Mouse (Mus musculus) midbrain, embryonic 14.5 days (tissue): ENCODE measurements at regions not wholly inside any gene's neighbourhood (a gene's known extent, or its start where the extent isn't known, plus 50 kb on each side); places are given as distances from the start of the nearest gene placed in this dataset.

Source experiments
- ATAC-seq: fragments of 200-750 bp; cut with Nextera tagmentation; 2 replicates; pipeline ENCODE4 v1.8.0; 2017; ENCODE audit warnings: moderate number of reproducible peaks, moderate library complexity; ENCODE audit not compliant: low FRiP score, low TSS enrichment
- DNase-seq: peaks from one replicate; pipeline ENCODE4 v3.0.0-alpha.2; 2015
- H3K27ac ChIP-seq: fragments of 300-500 bp; sonication (generic); replicated peaks from 2 replicates; pipeline ENCODE4 v1.5.1; 2014; ENCODE audit warnings: mild to moderate bottlenecking, low read depth, low read length, moderate library complexity
- H3K27me3 ChIP-seq: fragments of 300-500 bp; sonication (generic); 2 replicates; pipeline ENCODE4 v1.6.1; 2014; ENCODE audit warnings: low read length, control low read depth, mixed read lengths; ENCODE audit not compliant: control insufficient read depth, insufficient read depth
- H3K36me3 ChIP-seq: fragments of 300-500 bp; sonication (generic); 2 replicates; pipeline ENCODE4 v1.6.1; 2014; ENCODE audit warnings: low read length, control low read depth; ENCODE audit not compliant: control insufficient read depth, insufficient read depth
- H3K4me1 ChIP-seq: fragments of 300-500 bp; sonication (generic); 2 replicates; pipeline ENCODE4 v1.6.1; 2014; ENCODE audit warnings: mild to moderate bottlenecking, antibody characterized with exemption, low read length, control low read depth; ENCODE audit not compliant: control insufficient read depth, insufficient read depth
- H3K4me2 ChIP-seq: fragments of 300-500 bp; sonication (generic); 2 replicates; pipeline ENCODE4 v1.6.1; 2014; ENCODE audit warnings: mild to moderate bottlenecking, low read length, moderate library complexity
- H3K4me3 ChIP-seq: fragments of 300-500 bp; sonication (generic); replicated peaks from 2 replicates; pipeline ENCODE4 v1.5.1; 2014; ENCODE audit warnings: low read depth, low read length
- H3K9ac ChIP-seq: fragments of 300-500 bp; sonication (generic); replicated peaks from 2 replicates; pipeline ENCODE4 v1.6.1; 2014; ENCODE audit warnings: mild to moderate bottlenecking, low read length, moderate library complexity
- H3K9me3 ChIP-seq: fragments of 300-500 bp; sonication (generic); 2 replicates; pipeline ENCODE4 v1.6.1; 2016; ENCODE audit warnings: low read length, control low read depth, mixed read lengths; ENCODE audit not compliant: control insufficient read depth
- whole genome bisulfite sequencing: fragments of 180-500 bp; shearing (Covaris S2); extraction: QIAGEN DNeasy Blood & Tissue Kit; methylation state at CpG from one replicate; pipeline ENCODE4 v1.1.7; 2014; 5-methylcytosine and 5-hydroxymethylcytosine counted together

DNA sequence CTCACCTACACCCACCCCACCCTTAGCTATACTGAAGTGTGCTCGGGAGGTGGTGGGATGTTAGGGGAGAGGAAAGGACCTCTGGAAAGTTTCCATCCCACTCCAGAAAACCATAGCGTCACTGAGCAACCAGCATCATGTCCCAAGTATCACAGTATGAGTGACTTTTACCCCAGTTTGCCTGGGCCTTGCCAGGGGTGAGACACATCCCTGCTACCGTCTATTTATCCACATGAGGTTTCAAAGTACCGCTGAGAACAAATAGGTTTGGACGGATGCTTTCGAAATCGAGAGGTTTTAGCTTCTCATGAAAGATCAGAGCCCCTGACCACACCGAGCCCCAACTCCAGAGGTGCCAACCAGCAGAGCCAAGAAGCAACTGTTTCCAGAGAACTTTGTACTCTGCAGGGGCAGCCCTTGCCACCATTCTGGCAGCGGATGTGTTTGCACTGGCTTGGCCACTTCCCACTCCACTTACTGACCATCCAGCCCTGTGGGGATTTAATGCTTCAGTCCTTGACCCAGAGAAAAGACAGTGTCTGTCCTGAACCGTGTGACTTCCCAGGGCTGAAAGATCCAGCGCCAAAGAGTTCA lies 107.3 kb upstream of the Nectin1 start:
- DNase-seq (no peak), ATAC-seq (no peak)
- Histone ChIP-seq H3K4me1 (no peaks in the 10 kb centered on the region), H3K4me3 (no peak overlapping the region), H3K36me3 (no peaks in the 10 kb centered on the region), H3K9ac (no peak overlapping the region), H3K27me3 (peaks cover 2% of the 10 kb centered on the region; the same call in 1 of the 2 replicates), H3K9me3 (no peaks in the 10 kb centered on the region), H3K4me2 (no peak overlapping the region), H3K27ac (no peak overlapping the region)
- WGBS = 83% methylated on average over 11 of the region's 11 CpGs

DNA sequence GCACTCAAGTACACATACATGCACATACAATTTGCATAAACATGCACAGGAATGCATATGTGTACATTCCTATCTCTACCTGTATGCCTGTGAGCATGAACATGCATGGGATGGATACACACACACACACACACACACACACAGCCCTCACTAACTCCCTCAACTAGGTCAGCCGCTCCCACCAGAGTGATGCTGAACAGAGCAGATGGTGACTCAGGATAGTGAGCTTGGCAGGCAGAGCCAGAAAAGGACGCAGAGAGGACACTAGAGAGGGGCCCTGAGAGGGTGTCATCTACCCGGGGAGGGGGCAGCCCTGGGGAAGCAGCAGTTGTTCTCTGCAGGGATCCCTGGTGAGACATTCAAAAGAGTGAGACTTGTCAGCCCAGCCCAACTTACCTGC lies 85.6 kb upstream of the Nectin1 start:
- DNase-seq (no peak), ATAC-seq (no peak)
- H3K27ac ChIP-seq = no peak overlapping the region
- no peaks in the 10 kb centered on the region for H3K4me1 ChIP-seq
- no peak overlapping the region for H3K4me3 ChIP-seq
- H3K4me2 ChIP-seq = no peak overlapping the region
- H3K9me3 ChIP-seq = no peaks in the 10 kb centered on the region
- H3K36me3 ChIP-seq = no peaks in the 10 kb centered on the region
- no peak overlapping the region for H3K9ac ChIP-seq
- H3K27me3 ChIP-seq = no peaks in the 10 kb centered on the region
- 66% methylated on average over 3 of the region's 3 CpGs for WGBS

DNA sequence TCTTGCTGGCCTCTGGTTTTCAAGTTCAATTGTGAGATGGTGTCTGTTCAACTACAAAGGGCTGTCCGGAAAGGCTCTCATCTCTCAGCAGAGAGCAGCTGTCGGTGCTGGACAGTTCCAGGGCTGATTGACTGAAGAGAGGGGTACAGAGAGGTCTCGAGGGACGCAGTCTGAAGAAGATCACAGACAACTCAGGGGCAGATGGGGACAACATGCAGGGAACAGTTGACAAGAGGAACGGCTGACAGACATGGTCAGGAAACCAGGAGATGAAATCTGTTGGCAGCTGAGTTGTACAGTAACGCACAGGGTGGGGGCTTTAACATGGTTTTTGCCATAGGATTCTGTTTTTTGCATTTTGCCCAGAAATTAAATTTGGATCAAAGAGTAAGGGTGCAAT lies 84.5 kb upstream of the Nectin1 start:
- Histone ChIP-seq H3K27ac (no peak overlapping the region), H3K4me2 (no peak overlapping the region), H3K36me3 (no peaks in the 10 kb centered on the region), H3K4me3 (no peak overlapping the region), H3K27me3 (no peaks in the 10 kb centered on the region), H3K9ac (no peak overlapping the region), H3K4me1 (no peaks in the 10 kb centered on the region), H3K9me3 (no peaks in the 10 kb centered on the region)
- ATAC-seq (no peak), DNase-seq (no peak)
- 68% methylated on average over 6 of the region's 6 CpGs for WGBS

DNA sequence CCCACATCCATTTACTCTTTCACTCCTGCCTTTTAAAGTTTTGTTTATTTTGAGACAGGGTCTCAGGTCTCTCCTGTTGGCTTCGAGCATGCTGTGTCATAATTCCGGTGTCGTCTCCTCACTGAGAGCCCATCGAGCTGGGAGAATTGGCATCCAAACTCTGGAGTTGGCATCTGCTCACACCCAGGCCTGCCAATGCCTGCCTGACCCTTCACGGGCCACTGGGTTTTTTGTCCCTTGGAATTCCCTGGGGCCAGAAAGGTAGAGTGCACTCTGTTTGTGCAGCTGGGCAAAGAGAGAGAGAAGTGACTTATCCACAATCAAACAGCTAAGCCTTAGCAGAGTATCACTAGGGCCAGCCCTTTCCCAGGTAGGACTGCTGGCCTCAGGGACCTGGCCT lies 83.6 kb upstream of the Nectin1 start:
- ATAC-seq (no peak), DNase-seq (no peak)
- Histone ChIP-seq H3K4me3 (no peak overlapping the region), H3K4me1 (no peaks in the 10 kb centered on the region), H3K9me3 (no peaks in the 10 kb centered on the region), H3K27ac (no peak overlapping the region), H3K36me3 (no peaks in the 10 kb centered on the region), H3K9ac (no peak overlapping the region), H3K27me3 (no peaks in the 10 kb centered on the region), H3K4me2 (no peak overlapping the region)
- 83% methylated on average over 5 of the region's 5 CpGs for WGBS

DNA sequence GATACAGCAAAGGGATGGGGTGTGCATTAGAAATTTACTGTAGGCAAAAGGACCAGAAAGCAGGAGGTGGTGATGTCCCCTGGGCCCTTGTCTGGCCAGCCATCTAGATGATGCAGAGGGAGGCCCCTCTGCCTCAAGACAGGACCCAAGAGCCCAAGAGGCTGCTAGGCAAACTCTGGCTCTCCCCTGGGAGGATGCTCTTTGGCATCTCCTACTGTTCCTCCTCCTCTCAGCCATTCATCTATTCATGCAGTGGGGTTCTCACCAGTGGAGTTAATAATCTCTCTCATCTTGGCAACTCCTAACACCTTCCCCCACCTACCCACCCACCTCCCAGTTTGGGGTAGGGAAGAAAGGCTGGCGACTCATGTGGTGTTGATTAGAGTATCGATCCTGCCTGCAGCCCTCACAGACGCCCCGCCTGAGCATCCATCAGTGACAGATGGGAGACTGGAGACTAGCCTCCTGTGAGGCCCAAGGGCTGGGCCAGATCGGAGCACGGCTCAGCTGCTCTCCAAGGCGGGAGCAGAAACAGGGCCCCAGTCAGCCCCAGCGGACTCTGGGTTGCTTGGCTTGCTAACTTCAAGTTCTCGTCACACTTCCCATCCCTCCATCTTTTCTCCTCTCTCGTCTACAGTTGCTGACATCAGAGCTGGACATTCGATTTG lies 82.8 kb upstream of the Nectin1 start:
- DNase-seq = no peak
- Histone ChIP-seq H3K36me3 (no peaks in the 10 kb centered on the region), H3K27me3 (no peaks in the 10 kb centered on the region), H3K4me1 (no peaks in the 10 kb centered on the region), H3K9ac (no peak overlapping the region), H3K4me3 (no peak overlapping the region), H3K4me2 (no peak overlapping the region), H3K27ac (no peak overlapping the region), H3K9me3 (no peaks in the 10 kb centered on the region)
- 67% methylated on average over 11 of the region's 11 CpGs for WGBS
- ATAC-seq = no peak

DNA sequence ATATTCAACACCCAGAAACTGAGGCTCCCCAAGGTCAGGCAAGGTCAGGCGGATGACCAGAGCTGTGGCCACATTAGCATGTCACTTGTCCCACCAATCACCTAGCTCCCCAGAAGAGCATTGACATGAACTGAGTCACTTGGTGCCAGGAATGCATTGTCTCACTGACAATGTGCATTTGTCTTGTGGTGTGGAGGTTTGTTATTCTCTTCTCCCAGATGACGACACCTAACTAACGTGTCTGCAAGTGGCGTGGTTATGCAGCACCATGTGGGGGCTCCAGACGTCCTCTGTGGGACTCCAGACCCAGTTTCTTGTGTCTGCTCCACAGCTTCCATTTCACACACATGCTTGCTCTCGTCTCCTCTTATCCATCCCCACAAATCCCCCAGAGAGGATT lies 82.1 kb upstream of the Nectin1 start:
- no peaks in the 10 kb centered on the region for H3K27me3 ChIP-seq
- no peaks in the 10 kb centered on the region for H3K9me3 ChIP-seq
- WGBS = 68% methylated on average over 6 of the region's 6 CpGs
- ATAC-seq (no peak), DNase-seq (no peak)
- H3K9ac ChIP-seq = no peak overlapping the region
- no peak overlapping the region for H3K4me2 ChIP-seq
- H3K4me1 ChIP-seq = no peaks in the 10 kb centered on the region
- H3K27ac ChIP-seq = no peak overlapping the region
- H3K36me3 ChIP-seq = no peaks in the 10 kb centered on the region
- no peak overlapping the region for H3K4me3 ChIP-seq

DNA sequence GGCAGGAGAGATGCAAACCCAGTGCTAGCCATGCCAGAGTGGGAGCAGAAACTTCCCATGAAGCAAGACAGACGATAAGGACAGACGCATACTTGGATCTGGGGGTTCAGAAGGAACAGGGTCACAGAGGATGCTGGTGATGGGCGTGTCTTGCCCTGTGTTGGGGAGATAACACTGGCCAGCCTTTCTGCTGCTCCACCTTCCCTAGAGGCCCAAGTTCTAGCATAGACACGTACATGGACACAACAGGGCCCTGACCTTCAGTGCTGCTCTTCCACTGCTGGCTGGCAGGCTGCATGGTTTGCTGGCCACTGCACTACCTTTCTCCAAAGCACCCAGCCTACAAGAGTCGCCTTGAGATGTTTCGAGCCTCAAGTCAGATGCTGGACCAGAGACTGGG lies 76.4 kb upstream of the Nectin1 start:
- H3K9ac ChIP-seq = no peak overlapping the region
- H3K4me3 ChIP-seq = no peak overlapping the region
- no peaks in the 10 kb centered on the region for H3K36me3 ChIP-seq
- 89% methylated on average over 6 of the region's 6 CpGs for WGBS
- H3K4me1 ChIP-seq = no peaks in the 10 kb centered on the region
- no peak overlapping the region for H3K27ac ChIP-seq
- no peak for ATAC-seq
- H3K27me3 ChIP-seq = no peaks in the 10 kb centered on the region
- H3K9me3 ChIP-seq = no peaks in the 10 kb centered on the region
- no peak overlapping the region for H3K4me2 ChIP-seq
- no peak for DNase-seq

DNA sequence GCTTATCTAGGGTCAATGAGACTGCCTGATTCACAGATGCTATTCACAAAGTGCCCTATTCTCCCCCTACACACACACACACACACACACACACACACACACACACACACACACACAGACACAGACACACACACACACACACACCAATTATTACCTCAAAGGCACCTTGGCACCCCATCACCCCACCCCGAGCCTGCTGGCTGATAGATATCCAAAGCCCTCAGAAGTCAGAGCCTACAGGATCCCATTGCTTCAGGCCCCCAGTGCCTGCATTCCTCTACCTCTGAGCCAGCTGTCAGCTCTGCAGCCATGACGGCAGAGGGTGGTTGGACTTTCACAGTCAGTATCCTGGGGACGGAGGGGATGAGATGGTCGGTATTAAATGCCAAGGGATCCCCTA lies 75.8 kb upstream of the Nectin1 start:
- no peaks in the 10 kb centered on the region for H3K4me1 ChIP-seq
- 67% methylated on average over 4 of the region's 4 CpGs for WGBS
- no peak overlapping the region for H3K4me2 ChIP-seq
- H3K9ac ChIP-seq = no peak overlapping the region
- no peaks in the 10 kb centered on the region for H3K27me3 ChIP-seq
- no peaks in the 10 kb centered on the region for H3K9me3 ChIP-seq
- DNase-seq (no peak), ATAC-seq (no peak)
- H3K36me3 ChIP-seq = no peaks in the 10 kb centered on the region
- H3K27ac ChIP-seq = no peak overlapping the region
- no peak overlapping the region for H3K4me3 ChIP-seq

DNA sequence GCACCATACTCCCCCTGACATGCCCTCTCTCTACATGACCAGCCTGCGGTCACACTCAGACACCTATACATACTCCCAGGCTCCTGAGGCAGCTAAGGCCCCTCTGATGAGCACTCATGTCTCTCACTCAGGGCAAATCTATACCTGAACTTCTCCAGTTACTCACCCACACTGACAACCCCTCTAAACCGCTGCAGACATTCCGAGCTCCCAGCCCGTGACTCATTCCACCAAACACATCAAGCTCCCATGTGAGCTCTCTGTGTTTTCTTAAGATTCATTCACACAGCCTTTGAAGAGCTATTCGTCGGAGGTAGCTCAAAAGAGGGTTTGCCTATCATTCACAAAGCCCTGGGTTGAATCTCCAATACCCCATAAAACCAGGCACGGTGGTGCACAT lies 75.1 kb upstream of the Nectin1 start:
- no peak overlapping the region for H3K27ac ChIP-seq
- H3K9ac ChIP-seq = no peak overlapping the region
- no peaks in the 10 kb centered on the region for H3K4me1 ChIP-seq
- no peaks in the 10 kb centered on the region for H3K36me3 ChIP-seq
- no peaks in the 10 kb centered on the region for H3K9me3 ChIP-seq
- 76% methylated on average over 7 of the region's 7 CpGs for whole genome bisulfite sequencing
- DNase-seq (no peak), ATAC-seq (no peak)
- H3K4me3 ChIP-seq = no peak overlapping the region
- no peaks in the 10 kb centered on the region for H3K27me3 ChIP-seq
- no peak overlapping the region for H3K4me2 ChIP-seq
